Mouse (Mus musculus) layer of hippocampus, adult 9-11 months (tissue): Measurements from ENCODE around the gene Slc7a11.

Source experiments
- DNase-seq: peaks from one replicate; pipeline ENCODE4 v3.0.0; 2022

The Slc7a11 gene

DNA sequence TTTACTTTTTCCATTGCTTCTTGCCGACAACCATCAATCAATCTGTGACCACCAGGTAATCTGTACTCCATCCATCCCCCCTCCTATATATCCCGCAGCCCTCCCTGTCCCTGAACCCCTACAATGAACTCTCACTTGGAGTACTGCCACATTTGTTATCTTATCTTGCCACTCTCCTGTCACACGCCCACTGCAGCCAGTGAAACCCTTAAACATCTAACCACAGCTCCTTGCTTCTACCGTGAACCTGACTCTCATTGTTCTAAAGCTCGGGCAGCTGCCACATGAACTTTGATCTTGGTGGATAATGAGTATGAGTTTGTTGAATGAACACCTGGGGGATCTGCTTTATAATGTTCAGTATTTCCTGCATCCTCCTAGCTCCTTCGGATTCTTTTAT, 140.8 kb downstream of the Slc7a11 start:
- DNase-seq = no peak

DNA sequence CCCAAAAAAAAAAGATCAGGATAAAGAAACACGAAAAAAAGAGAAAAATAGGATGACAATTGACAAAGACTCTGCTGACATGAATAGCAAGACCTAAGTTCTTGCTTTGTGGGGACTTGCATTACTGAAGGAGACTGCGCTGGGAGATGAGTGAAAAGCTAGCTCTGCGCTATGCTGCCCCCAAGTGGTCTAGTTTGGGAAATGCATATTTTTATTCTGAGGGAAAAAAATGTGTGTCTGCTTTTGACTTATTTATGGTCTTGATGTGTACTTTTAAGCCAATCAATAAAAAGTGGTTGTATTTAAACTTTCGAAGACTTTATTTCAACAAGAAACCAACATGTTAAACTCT, 142.5 kb downstream of the Slc7a11 start:
- peak; percentile 34 for DNase-seq

DNA sequence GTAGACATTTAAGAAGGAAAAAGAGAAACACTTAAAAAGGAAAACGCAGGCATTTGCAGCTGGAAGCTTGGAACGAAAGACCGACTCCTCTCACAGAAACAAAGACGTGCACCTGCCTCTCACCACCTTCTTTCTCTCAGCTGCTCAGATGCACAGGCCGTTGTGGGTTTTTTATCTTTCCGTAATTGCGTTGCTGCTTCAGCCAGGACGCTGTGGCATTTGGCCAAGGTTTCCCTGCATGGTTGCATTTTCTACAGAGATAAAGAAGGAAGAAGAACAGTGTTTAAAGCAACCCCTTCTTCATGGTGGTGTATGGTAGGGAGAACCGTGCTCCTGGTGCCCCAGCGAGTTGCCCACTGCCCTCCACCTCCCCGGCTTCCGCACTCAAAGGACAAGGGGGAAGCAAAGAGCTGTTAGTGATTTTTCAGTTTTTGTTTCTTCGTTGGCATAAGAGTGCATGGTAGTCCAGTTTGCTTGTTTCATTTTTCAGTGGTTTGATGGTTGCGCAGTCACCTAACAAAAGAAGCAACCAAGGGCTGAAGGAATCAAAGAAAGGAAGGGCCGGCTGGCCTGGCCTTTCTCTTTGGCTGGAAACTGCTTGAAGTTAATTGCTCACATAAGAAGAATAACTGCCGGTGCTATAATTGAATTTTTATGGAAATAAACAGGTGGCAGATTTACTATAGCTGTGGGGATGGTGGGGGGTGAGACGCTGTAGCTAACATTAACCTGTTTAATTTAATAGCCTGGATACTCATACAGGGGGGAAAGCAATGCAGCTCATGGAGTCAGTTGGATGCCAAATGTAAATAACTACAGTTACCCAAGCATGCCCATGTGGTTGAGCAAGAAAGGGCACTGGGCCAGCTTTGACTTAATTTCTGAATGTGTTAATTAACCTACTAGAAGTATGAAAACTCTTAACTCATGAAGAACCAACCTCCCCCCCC, 143.1 kb downstream of the Slc7a11 start:
- no peak for DNase-seq

DNA sequence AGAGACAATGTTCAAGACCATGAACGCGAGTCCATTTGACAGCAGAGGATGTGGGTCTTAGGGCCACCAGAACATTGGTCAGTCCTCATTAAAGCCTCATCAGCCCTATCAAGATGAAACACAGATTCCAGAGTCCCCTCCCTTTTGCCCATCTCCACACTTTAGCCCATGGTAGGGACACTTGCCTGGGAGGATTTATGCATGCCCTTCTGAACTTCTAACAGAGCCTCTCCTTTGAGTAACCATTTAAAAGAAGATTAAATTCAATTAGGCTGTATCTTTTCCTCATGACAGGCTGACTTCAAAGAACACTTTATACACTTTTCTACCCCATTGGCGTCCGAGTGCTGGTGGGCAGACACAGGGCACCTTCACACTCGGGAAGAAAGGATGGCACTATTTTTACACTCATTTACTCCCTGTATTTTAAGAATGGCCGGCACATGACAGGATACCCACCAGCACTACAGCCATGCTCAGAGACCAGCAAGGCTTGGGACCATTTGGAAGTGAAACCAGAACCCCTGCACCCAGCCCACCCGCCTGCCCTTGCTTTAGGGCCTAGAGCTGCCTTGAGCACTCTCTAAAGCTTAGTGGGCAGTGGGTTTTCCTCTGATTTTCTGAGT, 144.9 kb downstream of the Slc7a11 start:
- DNase-seq = no peak

DNA sequence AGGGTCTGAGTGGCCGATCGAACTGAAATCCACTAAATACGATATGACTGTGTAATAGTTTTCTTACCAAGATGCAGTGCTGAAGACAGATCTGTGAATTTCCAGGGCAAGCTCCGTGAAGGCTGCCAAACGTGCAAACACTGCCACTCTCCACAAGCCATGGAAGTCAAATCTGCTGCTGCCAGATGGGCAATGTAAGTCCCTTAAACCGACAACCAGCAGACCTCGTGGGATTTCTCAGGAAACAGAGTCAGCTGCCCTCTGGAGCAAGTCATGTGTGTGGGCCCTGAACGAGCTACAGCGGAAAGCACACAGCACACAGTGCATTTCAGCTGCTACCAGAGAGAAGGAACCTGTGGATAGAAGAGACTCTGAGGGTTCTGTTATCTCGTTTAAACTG, 146.5 kb downstream of the Slc7a11 start:
- no peak for DNase-seq

DNA sequence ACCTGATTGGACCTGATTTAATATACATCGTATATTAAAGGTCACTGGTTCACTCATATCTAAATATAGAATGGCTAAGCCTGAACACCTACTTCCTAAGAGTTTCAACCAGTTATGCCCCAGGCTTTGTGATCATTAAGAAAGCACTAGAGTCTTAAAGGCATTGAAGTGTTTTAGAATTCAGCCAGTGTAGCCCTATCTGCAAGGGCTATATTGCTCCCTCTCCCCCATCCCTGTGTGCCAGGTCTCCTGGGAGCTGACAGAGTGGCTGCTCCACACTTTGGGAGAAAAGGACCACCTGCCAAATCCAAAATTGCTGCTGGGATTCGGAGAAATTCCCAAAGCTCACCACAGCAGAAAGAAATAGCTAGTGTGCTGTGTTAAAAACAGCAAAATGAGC, 168.4 kb downstream of the Slc7a11 start:
- no peak for DNase-seq

DNA sequence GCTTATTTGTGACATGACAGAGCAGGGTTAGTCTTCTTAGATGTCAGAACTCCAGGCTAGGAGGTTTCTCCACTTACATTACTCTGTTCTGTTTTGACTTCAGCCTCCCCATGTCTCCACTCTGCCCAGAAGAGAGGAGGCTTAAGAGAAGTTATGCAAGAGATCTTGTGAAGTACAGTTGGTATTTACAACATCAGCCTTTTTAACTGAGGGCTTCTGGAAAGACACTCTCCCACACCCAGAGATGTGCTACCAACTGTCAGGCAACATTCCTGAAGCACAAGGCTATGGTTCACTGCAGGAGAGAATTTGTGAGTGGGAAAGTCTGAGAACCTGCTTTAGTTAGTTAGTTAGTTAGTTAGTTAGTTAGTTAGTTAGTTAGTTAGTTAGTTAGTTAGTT, 171.2 kb downstream of the Slc7a11 start:
- no peak for DNase-seq

DNA sequence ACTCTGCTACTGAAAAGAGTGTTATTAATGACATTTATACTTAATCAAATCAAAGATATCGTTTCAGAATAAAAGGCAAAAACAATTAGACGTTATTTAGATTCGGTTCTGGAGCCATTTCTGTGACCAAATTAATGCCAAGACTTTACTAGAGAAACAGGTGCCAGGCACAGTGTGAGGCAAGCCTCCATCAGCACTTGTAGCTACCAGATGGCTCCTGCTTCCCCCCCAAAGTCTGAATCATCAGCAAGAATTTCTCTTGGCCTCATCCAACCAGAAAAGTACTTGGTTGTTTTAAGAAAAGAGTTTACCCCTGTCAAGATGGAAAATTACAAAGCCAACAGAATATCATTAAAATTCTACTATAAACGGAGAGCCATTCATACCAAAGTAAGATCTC, 173.7 kb downstream of the Slc7a11 start:
- peak; percentile 64 for DNase-seq

DNA sequence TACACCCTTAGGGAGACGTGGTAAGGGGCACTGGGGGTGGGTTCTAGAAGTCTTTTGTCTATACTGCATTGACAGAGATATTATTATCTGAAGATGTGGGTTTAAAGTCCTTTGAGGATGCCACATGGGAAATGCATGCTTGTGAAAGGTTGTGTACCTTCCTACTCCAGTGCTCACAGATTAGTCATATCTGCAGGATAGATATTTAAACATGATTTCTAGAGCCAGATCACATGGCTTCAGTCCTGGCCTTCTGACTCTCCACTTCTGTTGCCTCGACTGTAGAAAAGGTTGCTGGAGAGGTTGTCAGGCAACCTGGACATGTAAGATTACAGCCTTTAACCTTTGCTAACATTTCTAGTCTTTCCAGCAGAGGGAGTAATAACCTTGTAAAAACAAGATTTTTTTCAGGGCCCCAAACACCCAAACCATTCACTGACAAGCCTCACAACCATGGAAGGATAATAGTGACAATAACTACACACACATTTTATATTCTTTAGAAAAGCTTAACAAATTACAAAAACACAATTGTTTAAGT, 180.8 kb downstream of the Slc7a11 start:
- no peak for DNase-seq

DNA sequence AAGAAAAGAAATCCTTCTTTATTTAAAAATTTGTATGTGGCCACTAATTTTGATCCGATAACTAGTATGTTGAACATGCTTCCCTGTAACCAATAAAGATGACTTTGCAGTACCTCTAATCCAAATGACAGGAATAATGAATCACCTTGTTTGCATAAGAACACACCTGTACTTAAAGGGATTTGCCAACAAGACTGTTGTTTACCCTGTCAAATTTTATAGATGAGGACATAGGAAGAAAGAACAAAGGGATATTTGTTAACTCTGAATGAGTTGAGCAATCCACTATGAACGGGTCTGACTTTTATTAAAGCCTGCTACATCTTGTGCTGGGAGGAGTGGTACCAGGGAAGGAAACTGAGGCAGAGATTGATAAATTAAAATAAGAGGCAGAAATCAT, 181.3 kb downstream of the Slc7a11 start:
- DNase-seq = no peak

DNA sequence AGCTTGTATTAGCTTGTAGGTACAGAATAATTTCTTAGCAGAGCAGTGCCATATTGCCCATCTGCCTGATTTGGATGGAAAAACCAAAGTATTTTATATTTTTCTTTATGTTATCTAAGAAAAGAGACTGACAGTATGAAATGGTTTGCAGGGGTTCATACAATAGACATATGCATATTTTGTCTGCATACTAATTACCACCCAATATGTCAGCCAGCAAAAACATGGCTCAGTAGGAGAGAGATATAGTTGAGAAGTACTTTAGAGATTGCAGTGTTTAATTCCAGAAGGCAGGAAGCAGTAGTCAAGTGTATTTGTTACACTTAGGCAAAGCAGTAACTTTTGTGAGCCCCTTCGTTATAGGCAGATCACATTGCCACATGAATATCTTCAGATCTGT, 182.7 kb downstream of the Slc7a11 start:
- no peak for DNase-seq

DNA sequence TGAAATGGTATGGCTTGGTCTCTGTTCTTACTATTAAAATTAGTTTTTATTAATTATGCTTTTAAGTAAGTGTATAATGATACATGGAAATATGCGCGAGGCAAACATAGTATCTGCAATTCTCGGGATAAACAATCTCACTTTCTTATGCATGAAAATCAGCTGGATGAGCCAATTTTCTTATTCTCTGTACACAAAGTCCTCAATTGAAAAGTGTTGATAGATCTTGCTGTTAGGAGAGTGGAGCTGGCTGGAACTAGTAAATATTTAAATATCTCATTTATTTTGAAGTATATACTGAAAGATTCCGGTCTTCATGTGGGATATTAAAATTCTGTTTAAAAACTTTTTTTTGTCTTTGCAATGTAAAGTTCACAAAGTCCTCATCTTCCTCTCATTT, 184.6 kb downstream of the Slc7a11 start:
- DNase-seq = no peak

DNA sequence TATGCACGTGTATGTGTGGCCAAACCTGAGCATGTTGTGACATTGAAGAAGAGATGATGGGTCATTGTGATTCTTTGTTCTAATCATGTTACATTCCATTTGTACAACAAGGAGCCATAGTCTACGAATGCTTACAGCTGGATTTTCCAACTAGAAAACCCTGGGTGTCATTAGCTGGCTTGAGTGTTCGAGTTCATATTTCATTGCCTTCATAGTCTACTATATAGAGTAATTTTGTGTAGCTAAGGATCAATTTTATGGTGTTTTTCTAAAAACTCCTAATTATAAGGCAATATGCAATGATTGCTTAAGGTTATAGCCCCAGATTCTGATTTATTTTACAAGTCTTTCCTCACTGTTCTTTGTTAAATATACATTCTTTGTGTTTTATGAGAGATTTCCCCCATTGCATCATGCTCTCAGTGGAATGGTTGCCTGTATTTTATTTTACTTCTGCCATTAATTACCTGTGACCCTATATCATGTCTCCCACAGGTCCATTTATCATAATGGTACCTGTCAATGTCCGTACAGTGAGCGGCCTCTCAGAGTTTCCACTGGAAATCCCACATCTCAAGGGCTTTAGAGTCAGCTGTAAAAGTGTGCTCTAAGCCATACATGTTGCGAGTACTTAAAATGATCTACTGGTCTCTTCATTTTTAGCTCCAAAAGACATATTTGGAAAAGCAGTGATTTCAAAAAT, 193.7 kb downstream of the Slc7a11 start:
- DNase-seq = no peak

DNA sequence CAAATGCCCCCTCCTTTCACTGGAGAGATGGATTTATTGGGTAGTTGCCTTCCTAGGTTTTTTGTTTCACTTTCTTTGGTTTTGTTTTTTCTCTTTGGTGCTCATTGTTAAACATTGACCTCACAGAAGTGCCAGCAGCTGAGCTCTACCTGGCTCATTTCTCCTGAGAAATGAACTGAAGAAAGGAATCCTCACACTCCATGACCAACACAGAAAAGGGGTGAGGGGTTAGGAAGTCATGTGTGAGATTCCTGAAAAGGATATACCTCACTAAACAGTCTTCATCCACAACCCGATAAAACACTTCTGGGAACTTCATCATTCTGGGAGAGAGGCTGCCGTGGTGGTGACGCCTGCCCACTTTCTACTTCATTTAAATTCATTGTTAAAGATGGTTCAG, 207.4 kb downstream of the Slc7a11 start:
- DNase-seq = no peak

DNA sequence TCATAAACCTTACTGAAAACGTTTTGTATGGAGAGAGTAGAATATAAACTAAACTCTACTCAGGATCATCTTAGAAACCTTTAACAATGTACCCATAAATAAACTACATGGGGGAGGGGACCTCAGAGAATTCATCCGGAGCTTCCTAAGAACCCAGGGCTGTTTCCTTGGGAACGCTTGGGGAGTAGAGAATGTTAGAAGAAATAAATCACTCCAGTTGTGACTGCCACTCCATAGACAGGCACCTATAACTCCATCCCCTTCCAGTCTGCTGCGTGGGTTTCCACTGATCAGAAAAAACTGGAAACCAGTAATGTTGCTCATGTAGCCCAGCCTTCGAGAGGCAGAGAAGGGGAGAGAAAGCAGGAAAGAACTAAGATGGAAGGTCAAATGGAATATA, 210.3 kb downstream of the Slc7a11 start:
- DNase-seq = no peak

DNA sequence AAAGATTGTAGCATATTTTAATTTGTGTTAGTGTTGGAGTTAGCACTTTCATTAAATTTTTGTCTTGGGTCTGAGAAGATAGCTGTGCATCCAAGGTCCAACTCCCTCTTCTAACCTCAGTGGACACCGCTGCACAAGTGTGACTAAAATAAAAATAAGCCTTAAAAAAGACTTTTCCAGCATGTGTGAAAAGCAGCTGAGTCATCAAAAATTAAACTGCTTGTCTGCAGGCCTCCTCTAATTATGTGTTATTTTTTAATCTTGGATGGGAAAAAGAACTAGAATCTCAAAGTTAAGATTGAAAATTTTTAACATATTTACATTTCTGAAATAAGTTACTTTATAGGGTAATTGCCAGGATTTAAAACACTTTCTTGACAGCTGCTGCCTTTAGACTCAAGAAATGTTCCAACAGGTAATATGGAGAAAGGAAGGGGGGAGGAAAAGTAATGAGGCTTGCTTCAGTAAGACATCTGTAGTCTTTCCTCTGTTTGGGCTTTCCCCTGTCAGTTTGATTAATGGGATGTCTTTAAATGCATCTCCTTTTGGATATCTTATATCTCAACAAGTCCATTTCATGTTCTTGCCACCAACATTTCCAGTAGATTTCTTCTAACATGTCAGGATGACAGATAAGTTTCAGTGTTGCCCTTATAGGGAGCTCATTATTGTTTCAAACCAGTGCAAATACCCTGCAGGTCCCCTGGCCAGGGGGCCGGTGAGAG, 218.9 kb downstream of the Slc7a11 start:
- DNase-seq = no peak

DNA sequence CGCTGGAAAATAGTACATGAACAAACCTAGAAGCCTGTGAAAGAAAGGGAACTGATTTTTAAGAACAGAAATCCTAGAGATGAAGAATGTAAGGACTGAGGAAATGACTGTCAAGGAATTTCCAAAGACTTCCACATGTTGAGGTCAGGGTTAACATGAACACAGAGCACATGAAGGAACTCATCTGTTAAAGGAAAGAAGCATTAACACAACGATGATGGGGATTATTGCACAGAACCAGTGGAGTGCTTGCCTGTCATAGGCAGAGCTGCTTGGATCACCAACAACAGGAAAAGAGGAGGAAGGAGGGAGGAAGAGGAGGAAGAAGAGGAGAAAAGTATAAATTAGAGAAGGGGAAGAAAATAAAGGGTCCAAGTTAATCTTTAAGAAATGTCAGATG, 223.0 kb downstream of the Slc7a11 start:
- no peak for DNase-seq

DNA sequence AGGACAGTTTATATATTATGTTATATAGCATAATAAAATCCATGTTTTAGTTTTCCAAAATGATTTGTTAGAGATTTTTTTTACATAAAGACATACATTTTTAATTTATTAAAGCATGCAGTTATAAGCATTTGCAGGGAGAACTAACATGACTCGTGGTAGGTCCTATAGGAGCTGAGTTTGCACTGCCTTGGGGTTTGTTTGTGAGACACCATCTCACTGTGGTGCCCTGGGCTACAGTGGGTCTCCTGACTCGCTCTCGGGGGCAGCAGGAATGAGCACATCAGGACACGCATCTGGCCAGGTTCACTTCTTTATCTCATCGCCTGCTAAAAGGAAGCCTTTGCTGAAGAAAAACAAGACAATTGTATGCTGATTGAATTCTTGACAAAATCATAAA, 257.0 kb downstream of the Slc7a11 start:
- no peak for DNase-seq

DNA sequence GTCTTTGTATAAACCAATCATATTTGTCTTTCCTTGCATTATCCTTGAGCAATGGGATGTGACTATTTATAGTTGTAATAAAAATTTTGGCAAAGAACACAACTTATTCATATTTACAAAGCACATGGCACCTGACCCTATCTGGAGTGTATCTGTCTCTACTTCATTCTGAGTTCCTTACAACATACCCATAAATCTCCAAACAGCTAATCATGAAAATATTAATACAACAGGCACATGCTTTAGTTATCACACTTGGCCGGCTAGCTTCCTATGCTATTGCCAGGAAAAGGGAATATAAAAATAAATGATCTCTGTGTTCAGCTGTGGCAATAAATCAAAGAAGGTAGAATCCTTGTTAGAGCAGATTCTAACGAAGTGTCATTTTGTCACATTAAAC, 257.5 kb downstream of the Slc7a11 start:
- DNase-seq = no peak

DNA sequence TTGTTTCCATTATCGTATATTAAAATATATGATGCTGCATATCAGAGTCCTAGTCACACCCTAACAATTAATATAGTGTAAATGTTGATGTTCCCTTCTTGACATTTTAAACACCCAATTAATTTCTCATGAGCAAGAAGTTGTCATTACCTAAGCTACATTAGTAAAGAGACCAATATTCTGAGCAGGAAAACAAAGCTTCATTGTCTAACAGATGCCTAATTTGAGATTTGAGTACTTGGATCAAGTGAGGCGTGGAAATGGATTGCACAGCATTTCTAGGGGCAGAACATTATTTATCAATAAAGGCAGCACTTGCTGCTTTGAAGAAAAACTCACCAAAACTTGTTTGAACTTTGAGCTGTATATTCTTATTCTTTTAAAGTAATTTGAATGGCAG, 282.7 kb downstream of the Slc7a11 start:
- DNase-seq = no peak

DNA sequence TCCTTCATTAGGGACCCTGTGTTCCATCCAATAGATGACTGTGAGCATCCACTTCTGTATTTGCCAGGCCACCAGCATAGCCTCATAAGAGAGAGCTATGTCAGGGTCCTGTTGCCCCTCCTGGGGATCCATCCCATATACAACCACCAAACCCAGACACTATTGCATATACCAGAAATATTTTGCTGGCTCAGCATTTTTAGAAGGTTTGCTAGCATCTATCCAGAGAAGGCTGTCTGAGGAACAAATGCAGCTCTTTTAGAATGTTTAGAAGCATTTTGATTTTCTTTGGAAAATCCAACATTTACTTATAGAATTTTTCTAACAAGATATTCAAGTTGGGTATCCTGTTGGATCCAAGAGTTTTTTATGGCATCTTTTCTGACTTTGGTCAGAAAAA, 299.3 kb downstream of the Slc7a11 start:
- no peak for DNase-seq

DNA sequence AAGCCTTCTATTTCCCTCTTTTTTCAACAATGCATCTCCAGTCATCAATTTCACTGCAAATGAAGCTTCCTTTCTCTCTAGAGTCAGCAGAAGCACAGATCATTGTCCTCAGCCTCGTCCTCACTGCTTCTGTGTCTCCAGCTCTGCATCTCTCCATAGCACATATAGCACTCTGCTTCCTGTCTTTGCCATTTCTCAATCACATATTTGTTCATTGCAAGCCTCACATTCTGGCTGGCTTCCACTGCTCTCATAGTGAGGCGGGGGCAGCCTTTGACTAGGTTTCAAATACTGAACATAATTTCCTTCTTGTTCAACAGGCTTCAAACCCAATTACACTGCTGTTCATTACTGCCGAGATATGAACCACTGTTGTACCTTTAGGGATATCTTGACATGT, 305.1 kb downstream of the Slc7a11 start:
- DNase-seq = no peak

DNA sequence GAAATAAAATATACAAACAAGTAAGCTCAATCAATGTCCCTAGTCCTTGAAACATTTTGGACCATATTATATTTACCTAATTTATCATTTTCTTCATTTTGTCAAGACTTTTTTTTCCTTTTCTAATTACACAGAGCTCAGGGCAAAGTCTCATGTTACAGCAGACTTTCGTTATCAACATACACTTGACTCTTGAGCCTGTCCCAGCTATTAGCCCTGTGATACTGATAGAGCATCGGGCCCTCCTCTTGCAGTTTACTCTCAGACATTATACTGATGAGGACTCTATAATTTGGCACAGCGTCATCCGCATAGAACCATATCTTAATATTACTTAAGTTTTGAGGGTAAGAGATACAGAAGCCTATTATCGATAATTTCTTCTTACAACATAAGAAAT, 311.2 kb downstream of the Slc7a11 start:
- DNase-seq = no peak
